Mouse (Mus musculus): ENCODE data around the gene Camta1. TPM values are rescaled to one million over a fixed set of nuclear protein-coding genes. Genes with fewer than 3 reads are reported as not detected.

Camta1 gene
- polyA plus RNA-seq, 1 experiment: 27.1 TPM

DNA sequence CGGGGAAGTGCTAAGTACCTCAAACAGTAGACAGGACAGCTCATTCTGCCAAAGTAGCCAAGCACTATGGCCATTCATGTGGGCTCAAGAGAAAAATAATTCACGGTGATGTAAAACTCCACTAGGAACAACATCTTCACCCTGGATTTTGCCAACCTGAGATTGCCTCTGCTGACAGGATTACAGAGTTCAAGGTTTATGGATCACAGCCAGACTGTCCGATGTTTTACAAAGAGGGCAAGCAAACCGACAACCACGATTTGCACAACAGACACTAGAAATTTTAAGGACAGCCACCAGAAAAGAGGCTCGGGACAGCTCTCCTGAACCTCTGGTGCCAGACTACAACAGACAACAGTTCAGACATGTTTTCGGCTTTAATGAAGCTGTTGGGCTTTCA, 86.2 kb downstream of the Camta1 start:
- no peak overlapping the region for H3K27ac ChIP-seq (ENCODE audit: control insufficient read depth, insufficient read depth, low read length)
- DNase-seq: no peak
- no peaks in the 10 kb centered on the region for H3K27me3 ChIP-seq (ENCODE audit: control insufficient read depth, insufficient read depth, low read length)
- no peaks in the 10 kb centered on the region; the same call in 1 of the 2 replicates for H3K4me1 ChIP-seq (replicated peaks; ENCODE audit: control insufficient read depth, insufficient read depth, low read length)
- TF ChIP-seq CTCF (IDR thresholded peaks at IDR 0.05; ENCODE audit: borderline replicate concordance, control insufficient read depth, extremely low read depth, insufficient read depth, low read length, poor library complexity): no peak
- TF ChIP-seq POLR2A (IDR thresholded peaks at IDR 0.05; ENCODE audit: control insufficient read depth, extremely low read depth, insufficient read depth, low read length, poor library complexity): no peak
- H3K36me3 ChIP-seq (ENCODE audit: control insufficient read depth, insufficient read depth, low read length): no peaks in the 10 kb centered on the region
- no peak overlapping the region for H3K4me3 ChIP-seq (ENCODE audit: control insufficient read depth, insufficient read depth, low read length)
- 96% methylated on average over 7 of the region's 7 CpGs for WGBS

- no peaks in the 10 kb centered on the region for H3K27me3 ChIP-seq (ENCODE audit: control insufficient read depth, insufficient read depth, low read length)
- TF ChIP-seq POLR2A (IDR thresholded peaks at IDR 0.05; ENCODE audit: control insufficient read depth, extremely low read depth, insufficient read depth, low read length, poor library complexity) (no peak), CTCF (IDR thresholded peaks at IDR 0.05; ENCODE audit: borderline replicate concordance, control insufficient read depth, extremely low read depth, insufficient read depth, low read length, poor library complexity) (no peak)
- no peak overlapping the region for H3K27ac ChIP-seq (ENCODE audit: control insufficient read depth, insufficient read depth, low read length)
- no peaks in the 10 kb centered on the region; the same call in 1 of the 2 replicates for H3K4me1 ChIP-seq (replicated peaks; ENCODE audit: control insufficient read depth, insufficient read depth, low read length)
- no peaks in the 10 kb centered on the region for H3K36me3 ChIP-seq (ENCODE audit: control insufficient read depth, insufficient read depth, low read length)
- H3K4me3 ChIP-seq (ENCODE audit: control insufficient read depth, insufficient read depth, low read length): no peak overlapping the region
- WGBS: 96% methylated on average over 3 of the region's 3 CpGs
- DNase-seq: no peak
Observed at GRCm38 (mm10) chr4:151773651-151774050, 88.0 kb downstream of the Camta1 start.

DNA sequence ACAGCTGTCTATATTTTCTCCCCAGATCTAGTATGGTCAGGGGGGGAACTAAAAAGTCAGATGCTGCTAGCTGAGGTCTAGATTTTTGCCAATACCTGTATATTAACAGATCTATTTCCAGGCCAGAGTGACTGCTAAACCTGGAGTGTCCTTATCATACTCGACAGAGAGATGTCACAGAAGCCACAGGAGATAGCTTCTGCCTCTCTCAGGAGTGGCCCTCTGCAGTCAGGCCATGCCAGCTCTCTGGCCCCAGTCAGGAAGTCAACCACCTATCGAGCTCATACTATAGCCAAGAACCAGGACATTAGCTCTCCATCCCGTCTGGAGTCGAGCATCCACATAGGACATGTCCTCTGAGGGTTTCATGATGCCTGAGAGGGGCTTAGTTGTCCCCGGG, 88.7 kb downstream of the Camta1 start:
- WGBS: 90% methylated on average over 5 of the region's 5 CpGs
- DNase-seq: no peak
- H3K36me3 ChIP-seq (ENCODE audit: control insufficient read depth, insufficient read depth, low read length): no peaks in the 10 kb centered on the region
- no peak overlapping the region for H3K4me3 ChIP-seq (ENCODE audit: control insufficient read depth, insufficient read depth, low read length)
- H3K27ac ChIP-seq (ENCODE audit: control insufficient read depth, insufficient read depth, low read length): no peak overlapping the region
- no peaks in the 10 kb centered on the region for H3K27me3 ChIP-seq (ENCODE audit: control insufficient read depth, insufficient read depth, low read length)
- H3K4me1 ChIP-seq (replicated peaks; ENCODE audit: control insufficient read depth, insufficient read depth, low read length): no peaks in the 10 kb centered on the region; the same call in 1 of the 2 replicates
- TF ChIP-seq POLR2A (IDR thresholded peaks at IDR 0.05; ENCODE audit: control insufficient read depth, extremely low read depth, insufficient read depth, low read length, poor library complexity) (no peak), CTCF (IDR thresholded peaks at IDR 0.05; ENCODE audit: borderline replicate concordance, control insufficient read depth, extremely low read depth, insufficient read depth, low read length, poor library complexity) (no peak)

DNA sequence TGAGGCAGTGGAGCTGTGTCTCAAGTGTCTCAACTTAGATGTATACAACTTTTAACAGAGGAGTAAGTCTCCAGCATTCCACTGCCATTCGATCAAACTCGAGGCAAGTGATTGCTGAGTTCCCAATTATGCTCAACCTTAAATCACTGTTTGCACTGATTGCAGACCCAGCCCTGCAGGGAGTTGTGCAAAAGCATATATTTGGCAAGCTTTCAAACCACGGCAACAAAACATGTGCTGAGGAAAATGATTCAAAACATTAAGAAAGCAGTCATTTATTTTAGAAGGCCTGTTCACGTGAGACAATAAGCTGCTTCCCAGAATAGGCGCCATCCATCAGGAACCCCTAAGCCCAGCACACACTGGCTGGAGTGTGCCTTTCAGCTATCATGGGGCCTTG, 91.0 kb downstream of the Camta1 start:
- Histone ChIP-seq H3K27me3 (ENCODE audit: control insufficient read depth, insufficient read depth, low read length) (no peaks in the 10 kb centered on the region), H3K4me1 (replicated peaks; ENCODE audit: control insufficient read depth, insufficient read depth, low read length) (no peaks in the 10 kb centered on the region), H3K36me3 (ENCODE audit: control insufficient read depth, insufficient read depth, low read length) (no peaks in the 10 kb centered on the region), H3K4me3 (ENCODE audit: control insufficient read depth, insufficient read depth, low read length) (no peak overlapping the region), H3K27ac (ENCODE audit: control insufficient read depth, insufficient read depth, low read length) (no peak overlapping the region)
- 87% methylated on average over 5 of the region's 5 CpGs for WGBS
- no peak for DNase-seq
- TF ChIP-seq CTCF (IDR thresholded peaks at IDR 0.05; ENCODE audit: borderline replicate concordance, control insufficient read depth, extremely low read depth, insufficient read depth, low read length, poor library complexity): no peak
- TF ChIP-seq POLR2A (IDR thresholded peaks at IDR 0.05; ENCODE audit: control insufficient read depth, extremely low read depth, insufficient read depth, low read length, poor library complexity): no peak

- no peak for DNase-seq
- Histone ChIP-seq H3K27ac (ENCODE audit: control insufficient read depth, insufficient read depth, low read length) (no peak overlapping the region), H3K36me3 (ENCODE audit: control insufficient read depth, insufficient read depth, low read length) (no peaks in the 10 kb centered on the region), H3K4me3 (ENCODE audit: control insufficient read depth, insufficient read depth, low read length) (no peak overlapping the region), H3K4me1 (replicated peaks; ENCODE audit: control insufficient read depth, insufficient read depth, low read length) (no peaks in the 10 kb centered on the region), H3K27me3 (ENCODE audit: control insufficient read depth, insufficient read depth, low read length) (no peaks in the 10 kb centered on the region)
- no peak for TF ChIP-seq CTCF (IDR thresholded peaks at IDR 0.05; ENCODE audit: borderline replicate concordance, control insufficient read depth, extremely low read depth, insufficient read depth, low read length, poor library complexity)
- TF ChIP-seq POLR2A (IDR thresholded peaks at IDR 0.05; ENCODE audit: control insufficient read depth, extremely low read depth, insufficient read depth, low read length, poor library complexity): no peak
- 95% methylated on average over 4 of the region's 4 CpGs for WGBS
Observed at GRCm38 (mm10) chr4:151767786-151768185, 93.9 kb downstream of the Camta1 start.

- no peak for DNase-seq
- TF ChIP-seq POLR2A (IDR thresholded peaks at IDR 0.05; ENCODE audit: control insufficient read depth, extremely low read depth, insufficient read depth, low read length, poor library complexity): no peak
- TF ChIP-seq CTCF (IDR thresholded peaks at IDR 0.05; ENCODE audit: borderline replicate concordance, control insufficient read depth, extremely low read depth, insufficient read depth, low read length, poor library complexity): no peak
Observed at GRCm38 (mm10) chr4:151767361-151767760, 94.3 kb downstream of the Camta1 start.

GRCm38 (mm10) chr4:151765376-151765775, 96.3 kb downstream of the Camta1 start:
- no peaks in the 10 kb centered on the region for H3K4me1 ChIP-seq (replicated peaks; ENCODE audit: control insufficient read depth, insufficient read depth, low read length)
- 87% methylated on average over 4 of the region's 4 CpGs for WGBS
- no peaks in the 10 kb centered on the region for H3K36me3 ChIP-seq (ENCODE audit: control insufficient read depth, insufficient read depth, low read length)
- TF ChIP-seq CTCF (IDR thresholded peaks at IDR 0.05; ENCODE audit: borderline replicate concordance, control insufficient read depth, extremely low read depth, insufficient read depth, low read length, poor library complexity): no peak
- no peak for TF ChIP-seq POLR2A (IDR thresholded peaks at IDR 0.05; ENCODE audit: control insufficient read depth, extremely low read depth, insufficient read depth, low read length, poor library complexity)
- no peaks in the 10 kb centered on the region for H3K27me3 ChIP-seq (ENCODE audit: control insufficient read depth, insufficient read depth, low read length)
- no peak for DNase-seq
- H3K4me3 ChIP-seq (ENCODE audit: control insufficient read depth, insufficient read depth, low read length): no peak overlapping the region
- no peak overlapping the region for H3K27ac ChIP-seq (ENCODE audit: control insufficient read depth, insufficient read depth, low read length)

More at GRCm38 (mm10) chr4:151767361-151767760, 94.3 kb downstream of the Camta1 start:
- H3K27ac ChIP-seq (ENCODE audit: control insufficient read depth, insufficient read depth, low read length): no peak overlapping the region
- H3K27me3 ChIP-seq (ENCODE audit: control insufficient read depth, insufficient read depth, low read length): no peaks in the 10 kb centered on the region
- H3K4me3 ChIP-seq (ENCODE audit: control insufficient read depth, insufficient read depth, low read length): no peak overlapping the region
- no peaks in the 10 kb centered on the region for H3K36me3 ChIP-seq (ENCODE audit: control insufficient read depth, insufficient read depth, low read length)
- WGBS: 95% methylated on average over 8 of the region's 8 CpGs
- H3K4me1 ChIP-seq (replicated peaks; ENCODE audit: control insufficient read depth, insufficient read depth, low read length): no peaks in the 10 kb centered on the region
